Mouse (Mus musculus) stomach, postnatal 0 days (tissue): ENCODE measurements at regions not wholly inside any gene's neighbourhood (a gene's known extent, or its start where the extent isn't known, plus 50 kb on each side); places are given as distances from the start of the nearest gene placed in this dataset.

Experiments
- CTCF ChIP-seq: IDR thresholded peaks from 2 replicates; pipeline ENCODE4 v1.5.1; 2016; ENCODE audit warnings: antibody characterized with exemption, low read depth, mild to moderate bottlenecking, moderate library complexity
- EP300 ChIP-seq: optimal IDR thresholded peaks from 2 replicates; pipeline ENCODE3; 2016; ENCODE audit warnings: antibody characterized with exemption

DNA sequence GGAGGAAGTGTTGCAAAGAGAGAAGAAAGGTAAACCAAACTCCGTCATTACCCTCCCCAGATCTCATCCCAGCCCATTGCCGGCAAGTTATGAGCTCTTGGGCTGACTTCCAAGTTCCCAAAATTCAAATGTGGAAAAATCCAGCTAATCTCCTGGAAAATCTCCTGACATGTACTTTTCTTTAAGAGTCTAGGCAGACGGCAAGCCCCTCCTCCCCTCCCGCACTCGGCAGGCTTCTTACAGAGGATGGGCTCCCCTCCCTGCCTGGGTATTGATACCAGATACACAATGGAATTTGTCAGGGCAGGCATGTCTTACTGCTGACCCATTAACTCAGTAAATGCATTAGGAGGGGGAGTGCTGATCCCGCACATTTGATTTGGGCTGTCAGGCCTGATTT is 271.0 kb downstream of the Pax1 start:
- no peak for TF ChIP-seq EP300
- no peak for TF ChIP-seq CTCF
